Mouse (Mus musculus) kidney, postnatal 14 days (tissue): ENCODE measurements around the gene BC048562.

Source experiments
- DNase-seq: peaks from one replicate; pipeline ENCODE4 v3.0.0; 2022; ENCODE audit warnings: mixed read lengths

Gene BC048562

DNA sequence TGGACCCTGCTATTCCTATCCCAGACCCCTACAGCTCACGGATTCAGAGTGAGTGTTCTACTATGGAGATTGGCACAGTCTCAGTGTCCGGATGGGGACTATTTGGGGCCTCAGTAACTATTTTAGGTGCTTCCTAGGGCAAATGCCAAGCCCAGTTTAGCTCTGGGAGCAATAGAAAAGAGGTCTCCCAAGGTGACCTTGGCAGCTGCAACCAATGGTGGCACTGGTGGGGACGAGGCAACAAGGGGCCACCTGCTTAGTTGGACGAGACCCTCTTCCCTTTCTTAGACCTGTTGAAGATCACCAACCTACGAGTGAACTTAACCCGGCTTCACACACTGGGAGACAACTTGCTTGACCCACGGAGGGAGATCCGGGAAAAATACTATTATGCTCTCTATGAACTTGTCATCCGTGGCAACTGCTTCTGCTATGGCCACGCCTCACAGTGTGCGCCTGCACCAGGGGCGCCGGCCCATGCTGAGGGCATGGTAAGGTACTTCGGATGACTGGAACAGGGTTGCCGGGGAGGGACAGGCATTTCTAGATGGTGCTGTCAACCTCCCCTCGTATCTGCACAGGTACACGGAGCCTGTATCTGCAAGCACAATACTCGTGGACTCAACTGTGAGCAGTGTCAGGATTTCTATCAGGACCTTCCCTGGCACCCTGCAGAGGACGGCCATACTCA is 45.4 kb downstream of the BC048562 start:
- peak; percentile 1 for DNase-seq

DNA sequence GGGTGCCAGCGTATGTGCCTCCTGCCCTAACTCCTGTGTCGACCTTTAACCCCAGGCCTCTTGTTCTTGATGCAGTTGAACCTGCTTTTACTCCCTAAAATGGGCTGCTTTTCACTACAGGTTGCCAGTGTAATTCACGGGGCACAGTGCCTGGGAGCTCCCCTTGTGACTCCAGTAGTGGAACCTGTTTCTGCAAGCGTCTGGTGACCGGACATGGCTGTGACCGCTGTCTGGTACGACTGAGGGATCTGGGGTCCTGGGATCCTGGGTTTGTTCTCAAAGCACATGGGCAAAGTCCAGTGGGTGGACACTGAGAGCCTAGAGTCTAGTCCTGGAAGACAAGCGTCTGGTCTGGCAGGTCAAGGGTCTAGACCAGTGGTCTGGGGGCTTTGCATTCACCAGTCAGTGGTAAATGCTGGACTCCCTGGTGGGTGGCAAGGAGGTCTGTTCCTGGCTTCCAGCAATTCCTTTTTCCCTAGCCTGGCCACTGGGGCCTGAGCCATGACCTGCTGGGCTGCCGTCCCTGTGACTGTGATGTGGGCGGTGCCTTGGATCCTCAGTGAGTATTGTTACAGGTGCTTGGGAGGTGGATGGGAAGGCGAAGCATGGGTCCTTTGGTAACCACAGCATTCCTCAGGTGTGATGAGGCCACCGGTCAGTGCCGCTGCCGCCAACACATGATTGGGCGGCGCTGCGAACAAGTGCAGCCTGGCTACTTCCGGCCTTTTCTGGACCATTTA is 46.9 kb downstream of the BC048562 start:
- no peak for DNase-seq

DNA sequence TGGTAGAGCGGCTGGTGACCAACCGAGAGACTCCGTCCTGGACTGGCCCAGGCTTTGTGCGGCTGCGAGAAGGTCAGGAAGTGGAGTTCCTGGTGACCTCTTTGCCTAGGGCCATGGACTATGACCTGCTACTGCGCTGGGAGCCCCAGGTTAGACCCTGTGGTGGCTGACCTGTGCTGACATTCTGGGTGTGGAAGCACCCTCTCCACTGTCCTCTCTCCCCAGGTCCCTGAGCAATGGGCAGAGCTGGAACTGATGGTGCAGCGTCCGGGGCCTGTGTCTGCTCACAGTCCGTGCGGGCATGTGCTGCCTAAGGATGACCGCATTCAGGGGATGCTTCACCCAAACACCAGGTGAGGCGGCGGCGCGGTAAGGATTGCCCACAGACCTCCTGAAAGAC is 47.7 kb downstream of the BC048562 start:
- DNase-seq, result no peak

DNA sequence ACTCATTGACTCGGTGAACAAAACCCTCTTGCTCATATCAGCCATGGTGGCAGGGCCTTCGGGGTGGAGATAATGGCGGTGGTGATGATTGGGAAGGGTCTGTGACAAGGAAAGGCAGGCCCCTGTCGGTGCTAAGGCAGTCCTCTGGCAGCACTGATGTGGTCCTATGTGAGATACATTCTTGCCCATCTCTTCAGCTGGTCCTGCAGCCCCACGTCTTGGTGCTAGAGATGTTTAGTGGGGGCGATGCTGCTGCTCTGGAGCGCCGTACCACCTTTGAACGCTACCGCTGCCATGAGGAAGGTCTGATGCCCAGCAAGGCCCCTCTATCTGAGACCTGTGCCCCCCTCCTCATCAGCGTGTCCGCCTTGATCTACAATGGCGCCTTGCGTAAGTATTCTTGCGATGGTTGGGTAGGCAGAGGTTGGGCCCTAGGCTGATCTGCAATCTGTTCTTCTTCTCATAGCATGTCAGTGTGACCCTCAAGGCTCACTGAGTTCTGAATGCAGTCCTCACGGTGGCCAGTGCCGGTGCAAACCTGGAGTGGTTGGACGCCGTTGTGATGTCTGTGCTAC is 49.1 kb downstream of the BC048562 start:
- DNase-seq, result no peak

DNA sequence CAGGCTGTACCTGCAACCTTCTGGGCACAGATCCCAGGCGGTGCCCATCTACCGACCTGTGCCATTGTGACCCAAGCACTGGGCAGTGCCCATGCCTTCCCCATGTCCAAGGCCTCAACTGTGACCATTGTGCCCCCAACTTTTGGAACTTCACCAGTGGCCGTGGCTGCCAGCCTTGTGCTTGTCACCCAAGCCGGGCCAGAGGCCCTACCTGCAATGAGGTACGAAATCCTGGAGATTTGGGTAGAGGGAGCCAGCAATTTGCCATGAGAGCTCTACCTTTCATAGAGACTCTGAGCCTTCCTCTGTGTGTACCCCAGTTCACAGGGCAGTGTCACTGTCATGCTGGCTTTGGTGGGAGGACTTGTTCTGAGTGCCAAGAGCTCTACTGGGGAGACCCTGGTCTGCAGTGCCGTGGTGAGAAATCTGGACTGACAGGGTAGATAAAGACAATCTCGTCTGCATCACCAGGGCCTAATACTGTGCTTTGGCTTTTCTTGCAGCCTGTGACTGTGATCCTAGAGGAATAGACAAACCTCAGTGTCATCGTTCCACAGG is 50.8 kb downstream of the BC048562 start:
- DNase-seq, result no peak

DNA sequence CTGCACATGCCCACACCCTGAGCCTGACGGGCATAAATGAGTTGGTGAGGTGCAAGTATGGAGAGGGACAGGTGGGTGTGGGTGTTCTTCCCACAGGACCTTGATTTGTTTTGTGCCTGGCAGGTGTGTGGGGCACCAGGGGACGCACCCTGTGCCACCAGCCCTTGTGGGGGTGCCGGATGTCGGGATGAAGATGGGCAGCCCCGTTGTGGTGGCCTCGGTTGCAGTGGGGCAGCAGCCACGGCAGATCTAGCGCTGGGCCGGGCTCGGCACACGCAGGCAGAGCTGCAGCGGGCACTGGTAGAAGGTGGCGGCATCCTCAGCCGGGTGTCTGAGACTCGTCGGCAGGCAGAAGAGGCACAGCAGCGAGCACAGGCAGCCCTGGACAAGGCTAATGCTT is 52.1 kb downstream of the BC048562 start:
- DNase-seq, result no peak

DNA sequence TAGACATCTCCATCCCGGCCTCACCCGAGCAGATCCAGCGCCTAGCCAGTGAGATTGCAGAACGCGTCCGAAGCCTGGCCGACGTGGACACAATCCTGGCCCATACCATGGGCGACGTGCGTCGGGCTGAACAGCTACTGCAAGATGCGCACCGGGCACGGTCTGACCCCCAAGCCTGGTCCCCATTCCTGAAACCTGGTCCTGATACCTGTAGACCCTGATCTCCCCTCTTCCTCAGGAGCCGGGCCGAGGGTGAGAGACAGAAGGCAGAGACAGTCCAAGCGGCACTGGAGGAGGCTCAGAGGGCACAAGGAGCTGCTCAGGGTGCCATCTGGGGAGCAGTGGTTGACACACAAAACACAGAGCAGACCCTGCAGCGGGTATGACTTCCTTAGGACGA is 52.9 kb downstream of the BC048562 start:
- no peak for DNase-seq

DNA sequence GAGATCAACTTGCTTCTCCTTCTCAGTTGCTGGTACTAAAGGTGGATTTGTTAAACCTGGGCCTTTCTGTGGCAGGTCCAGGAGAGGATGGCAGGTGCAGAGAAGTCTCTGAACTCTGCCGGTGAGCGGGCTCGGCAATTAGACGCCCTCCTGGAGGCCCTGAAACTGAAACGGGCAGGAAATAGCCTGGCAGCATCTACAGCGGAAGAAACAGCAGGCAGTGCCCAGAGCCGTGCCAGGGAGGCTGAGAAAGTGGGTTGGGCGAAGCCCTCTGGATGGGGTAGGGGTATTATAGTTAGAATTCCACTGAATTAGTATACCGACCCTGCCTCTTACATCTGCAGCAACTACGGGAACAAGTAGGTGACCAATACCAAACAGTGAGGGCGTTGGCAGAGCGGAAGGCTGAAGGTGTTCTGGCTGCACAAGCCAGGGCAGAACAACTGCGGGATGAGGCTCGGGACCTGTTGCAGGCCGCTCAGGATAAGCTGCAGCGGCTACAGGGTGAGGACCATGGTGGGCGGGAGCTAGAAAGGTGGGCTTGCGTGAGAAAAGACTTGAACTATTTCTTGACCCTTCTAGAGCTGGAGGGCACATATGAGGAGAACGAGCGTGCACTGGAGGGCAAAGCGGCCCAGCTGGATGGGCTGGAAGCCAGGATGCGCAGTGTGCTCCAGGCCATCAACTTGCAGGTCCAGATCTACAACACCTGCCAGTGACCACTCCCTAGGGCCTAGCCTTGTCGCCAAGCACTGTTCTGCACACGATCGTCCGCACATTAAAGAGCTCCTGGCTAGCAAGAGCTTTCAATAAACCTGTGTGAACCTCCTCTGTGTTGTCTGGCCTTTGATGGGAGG is 53.6 kb downstream of the BC048562 start:
- no peak for DNase-seq

DNA sequence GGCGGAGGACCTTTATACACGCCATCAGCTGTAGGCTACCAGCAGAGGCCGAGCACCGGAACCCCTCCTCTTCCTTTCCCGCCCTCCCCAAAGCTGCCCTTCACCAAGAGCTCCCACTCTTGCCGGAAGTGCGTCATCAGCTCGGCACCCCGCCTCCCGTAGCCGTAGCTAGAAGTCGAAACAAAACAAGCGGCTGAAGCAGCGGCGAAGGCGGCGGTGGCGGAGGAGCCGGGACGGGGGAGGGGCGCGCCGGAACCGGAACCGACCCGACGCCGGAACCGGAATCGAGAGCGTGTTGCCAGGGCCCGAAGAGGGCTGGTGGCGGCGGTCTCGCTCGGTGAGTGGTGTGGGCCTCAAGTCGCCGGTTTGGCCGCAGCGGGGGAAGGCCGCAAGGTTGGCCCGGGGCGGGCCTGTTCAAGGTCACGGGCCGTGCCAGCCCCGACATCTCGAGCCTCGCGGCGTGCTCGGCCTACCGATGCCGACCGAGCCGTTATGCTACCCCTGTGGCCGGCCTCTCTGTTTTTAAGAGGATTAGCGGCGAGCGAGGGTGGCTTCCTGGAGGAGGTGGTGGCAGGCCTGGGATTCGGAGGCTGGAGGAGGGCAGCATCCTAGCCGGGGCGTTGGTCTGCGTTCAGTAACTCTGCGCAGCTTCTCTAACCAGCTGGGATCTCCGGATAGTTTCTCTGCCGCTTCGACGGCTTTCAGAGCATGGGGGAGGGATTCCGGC is 54.4 kb downstream of the BC048562 start, which contains the start of gene Usp19:
Gene Usp19 (plus strand): TSS at position 44 of the 727 bp plus-strand sequence.
- DNase-seq, result peak; percentile 98

DNA sequence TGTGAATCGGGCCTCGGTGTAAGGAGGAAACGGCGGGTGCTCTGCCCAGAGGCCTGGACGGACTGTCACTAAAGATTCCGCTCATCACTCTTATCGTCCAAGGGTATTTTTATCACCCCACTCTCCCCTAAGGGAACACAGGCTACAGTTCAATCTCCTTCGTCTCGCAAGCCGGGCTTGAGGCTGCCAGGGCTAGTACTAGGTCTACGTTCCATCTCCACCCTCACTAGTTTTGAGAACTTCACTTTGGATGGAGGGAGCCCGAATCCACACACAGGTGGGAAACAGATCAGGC is 55.0 kb downstream of the BC048562 start:
- no peak for DNase-seq

DNA sequence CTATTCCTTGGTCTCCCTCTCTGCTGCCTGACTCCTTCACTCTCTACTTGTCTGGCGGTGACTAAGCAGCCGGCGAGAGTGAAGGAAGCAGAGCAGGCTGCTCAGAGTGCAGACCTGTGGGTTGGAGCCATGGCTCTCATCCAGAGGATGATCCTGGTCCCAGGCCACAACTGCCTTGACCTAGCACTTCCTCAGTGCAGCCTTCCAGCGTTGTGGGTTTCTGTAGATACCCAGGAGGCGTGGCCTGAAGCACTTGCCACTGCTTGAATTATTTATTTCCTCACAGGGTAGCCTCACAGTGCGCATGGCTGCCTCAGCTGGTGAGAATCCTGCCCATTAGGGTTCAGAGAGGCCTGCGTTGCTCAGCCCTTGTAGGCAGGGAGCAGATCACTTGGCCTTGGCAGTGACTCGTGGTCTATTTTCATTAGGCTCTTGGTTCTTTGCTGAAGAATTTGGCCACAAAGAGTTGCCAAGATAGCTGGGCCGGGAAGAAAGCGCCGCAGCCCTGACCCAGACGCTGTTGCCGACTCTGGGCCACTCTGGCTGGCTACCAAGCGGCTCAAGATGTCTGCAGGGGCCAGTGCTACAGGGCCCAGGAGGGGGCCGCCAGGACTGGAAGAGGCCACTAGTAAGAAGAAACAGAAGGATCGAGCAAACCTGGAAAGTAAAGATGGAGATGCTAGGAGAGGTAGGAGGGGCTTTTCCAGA is 55.9 kb downstream of the BC048562 start:
- DNase-seq, result peak; percentile 61

DNA sequence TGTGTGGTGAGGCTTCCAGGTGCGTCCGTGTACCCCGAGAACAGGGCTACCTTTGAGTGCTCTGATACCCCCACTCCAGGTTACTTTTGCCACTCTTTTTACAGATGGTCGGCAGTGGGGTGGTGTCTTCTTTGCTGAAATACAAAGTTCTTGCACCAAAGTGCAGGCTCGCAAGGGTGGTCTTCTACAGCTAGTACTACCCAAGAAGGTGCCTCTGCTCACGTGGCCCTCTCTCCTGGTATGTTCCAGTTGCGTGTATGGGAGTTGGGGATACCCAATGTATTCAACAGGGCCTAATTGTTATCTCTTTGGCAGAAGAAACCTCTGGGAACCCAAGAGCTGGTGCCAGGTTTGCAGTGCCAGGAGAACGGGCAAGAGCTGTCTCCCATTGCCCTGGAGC is 57.0 kb downstream of the BC048562 start:
- no peak for DNase-seq

DNA sequence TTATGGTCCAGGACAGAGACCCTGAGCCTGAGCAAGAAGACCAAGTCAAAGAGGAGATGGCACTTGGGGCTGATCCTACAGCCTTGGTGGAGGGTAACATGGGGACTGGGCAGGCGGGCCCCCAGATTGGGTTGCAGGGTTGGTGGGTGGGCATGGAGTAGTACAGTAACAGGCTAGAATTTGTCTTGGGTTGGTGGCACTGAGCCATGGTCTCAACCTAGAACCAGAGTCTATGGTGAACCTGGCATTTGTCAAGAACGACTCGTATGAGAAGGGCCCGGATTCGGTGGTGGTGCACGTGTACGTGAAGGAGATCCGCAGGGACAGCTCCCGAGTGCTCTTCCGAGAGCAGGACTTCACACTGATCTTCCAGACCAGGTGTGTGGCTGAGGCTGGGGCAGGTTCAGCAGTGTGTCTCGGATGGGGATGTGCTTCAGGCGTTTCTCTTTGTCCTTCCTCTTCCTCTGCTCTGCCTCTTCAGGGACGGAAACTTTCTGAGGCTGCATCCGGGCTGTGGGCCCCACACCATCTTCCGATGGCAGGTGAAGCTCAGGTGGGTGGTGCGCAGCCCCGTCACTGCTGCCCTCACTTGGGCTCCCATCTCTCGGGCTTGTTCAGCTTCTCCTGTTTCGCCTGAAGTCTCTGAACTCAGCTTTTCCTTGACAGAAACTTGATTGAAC is 58.0 kb downstream of the BC048562 start:
- DNase-seq, result no peak

DNA sequence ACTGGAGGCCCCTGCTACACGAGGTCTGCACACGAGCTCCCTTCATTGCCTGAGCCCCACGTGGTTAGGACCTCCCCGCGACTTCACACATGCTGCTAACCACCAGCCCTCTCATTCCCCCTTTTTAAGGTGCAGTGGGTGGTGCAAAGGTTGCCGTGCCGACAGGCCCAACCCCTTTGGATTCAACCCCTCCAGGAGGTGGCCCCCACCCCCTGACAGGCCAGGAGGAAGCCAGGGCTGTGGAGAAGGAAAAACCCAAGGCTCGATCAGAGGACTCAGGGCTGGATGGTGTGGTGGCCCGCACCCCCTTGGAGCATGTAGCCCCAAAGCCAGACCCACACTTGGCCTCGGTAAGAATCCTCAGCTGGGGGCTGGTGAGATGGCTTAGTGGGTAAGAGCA is 58.6 kb downstream of the BC048562 start:
- DNase-seq, result no peak
